Mouse (Mus musculus) hindbrain, embryonic 14.5 days (tissue): ENCODE data around the gene Plch2. TPM values are rescaled to one million over a fixed set of nuclear protein-coding genes. Genes with fewer than 3 reads are reported as not detected.

Experiments
- ATAC-seq: fragments of 200-750 bp; cut with Nextera tagmentation; 2 replicates; pipeline ENCODE4 v1.8.0; 2017; ENCODE audit warnings: moderate number of reproducible peaks, mild to moderate bottlenecking, moderate TSS enrichment, moderate library complexity; ENCODE audit not compliant: low FRiP score
- DNase-seq: peaks from one replicate; pipeline ENCODE4 v3.0.0-alpha.2; 2015; ENCODE audit warnings: low spot score
- H3K27ac ChIP-seq: fragments of 300-500 bp; sonication (generic); 2 replicates; pipeline ENCODE4 v1.5.1; 2014; ENCODE audit warnings: mild to moderate bottlenecking, moderate library complexity
- H3K27me3 ChIP-seq: fragments of 300-500 bp; sonication (generic); 2 replicates; pipeline ENCODE4 v1.6.1; 2014; ENCODE audit warnings: mild to moderate bottlenecking, low read length, mixed read lengths; ENCODE audit not compliant: control insufficient read depth, insufficient read depth
- H3K36me3 ChIP-seq: fragments of 300-500 bp; sonication (generic); replicated peaks from 2 replicates; pipeline ENCODE4 v1.6.1; 2014; ENCODE audit not compliant: control insufficient read depth, insufficient read depth
- H3K4me1 ChIP-seq: fragments of 300-500 bp; sonication (generic); replicated peaks from 2 replicates; pipeline ENCODE4 v1.6.1; 2014; ENCODE audit warnings: antibody characterized with exemption, low read length, mixed read lengths; ENCODE audit not compliant: control insufficient read depth, insufficient read depth
- H3K4me2 ChIP-seq: fragments of 300-500 bp; sonication (generic); replicated peaks from 2 replicates; pipeline ENCODE4 v1.6.1; 2014; ENCODE audit warnings: mild to moderate bottlenecking, moderate library complexity
- H3K4me3 ChIP-seq: fragments of 300-500 bp; sonication (generic); replicated peaks from 2 replicates; pipeline ENCODE4 v1.5.1; 2014; ENCODE audit warnings: mild to moderate bottlenecking, low read length
- H3K9ac ChIP-seq: fragments of 300-500 bp; sonication (generic); 2 replicates; pipeline ENCODE4 v1.6.1; 2014
- H3K9me3 ChIP-seq: fragments of 300-500 bp; sonication (generic); 2 replicates; pipeline ENCODE4 v1.6.1; 2016; ENCODE audit warnings: low read length; ENCODE audit not compliant: control insufficient read depth
- WGBS: fragments of 180-500 bp; shearing (Covaris S2); extraction: QIAGEN DNeasy Blood & Tissue Kit; methylation state at CpG from one replicate; pipeline ENCODE4 v1.1.7; 2014; 5-methylcytosine and 5-hydroxymethylcytosine counted together
- polyA plus RNA-seq: library from polyadenylated mRNA; unstranded; fragments of >200 nt; fragmentation: Nextera tagmentation; extraction: Ambion mirVana; gene quantifications from 2 replicates; pipeline ENCODE4 v1.2.1, GENCODE M21; 2014

The Plch2 gene
- polyA plus RNA-seq, 1 experiment from 2014 or later = 13.4 TPM

DNA sequence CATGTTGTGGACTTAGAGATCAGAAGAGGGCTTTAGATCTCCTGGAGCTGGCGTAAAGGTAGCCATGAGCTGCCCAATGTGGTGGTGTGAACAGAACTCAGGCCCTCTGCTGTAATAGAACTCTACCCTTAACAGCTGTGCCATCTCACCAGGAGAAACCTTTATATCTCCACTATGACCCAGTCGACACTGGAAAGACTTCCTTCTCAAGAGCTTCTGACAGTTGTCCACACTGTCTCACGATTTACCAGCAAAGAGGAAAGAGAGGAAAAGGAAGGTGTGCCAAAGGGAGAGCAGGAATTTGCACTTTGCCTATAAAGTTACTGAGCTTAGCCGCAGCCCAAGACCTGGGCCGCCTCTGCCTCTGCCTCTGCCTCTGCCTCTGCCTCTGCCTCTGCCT lies 114.8 kb downstream of the Plch2 start:
- H3K27me3 ChIP-seq = no peaks in the 10 kb centered on the region
- no peak overlapping the region for H3K4me3 ChIP-seq
- H3K36me3 ChIP-seq = no peaks in the 10 kb centered on the region
- 96% methylated on average over 5 of the region's 5 CpGs for WGBS
- H3K9ac ChIP-seq = no peak overlapping the region
- H3K27ac ChIP-seq = no peak overlapping the region
- no peak for DNase-seq
- no peak overlapping the region for H3K4me2 ChIP-seq
- H3K9me3 ChIP-seq = no peaks in the 10 kb centered on the region
- ATAC-seq = no peak
- peaks cover 14% of the 10 kb centered on the region; the same call in 1 of the 2 replicates for H3K4me1 ChIP-seq

DNA sequence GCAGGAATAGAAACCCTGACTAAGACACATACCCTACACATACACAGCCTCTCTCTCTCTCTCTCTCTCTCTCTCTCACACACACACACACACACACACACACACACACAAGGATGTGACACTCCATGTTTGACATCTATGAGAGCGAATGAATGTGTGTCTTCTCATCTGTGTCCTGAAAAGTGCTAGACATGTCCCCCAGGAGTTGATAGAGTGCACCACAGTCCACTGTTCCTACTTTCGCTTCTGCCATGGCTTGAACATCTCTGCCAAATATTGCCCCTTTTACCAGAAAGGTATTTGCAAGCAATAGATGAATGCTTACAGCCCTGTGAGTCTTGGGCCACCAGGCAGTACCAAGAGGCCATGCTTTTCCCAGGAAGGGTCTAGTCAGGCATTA lies 116.4 kb downstream of the Plch2 start:
- Histone ChIP-seq H3K4me3 (no peak overlapping the region), H3K27ac (no peak overlapping the region), H3K27me3 (no peaks in the 10 kb centered on the region), H3K36me3 (no peaks in the 10 kb centered on the region), H3K9ac (no peak overlapping the region), H3K9me3 (no peaks in the 10 kb centered on the region), H3K4me1 (no peaks in the 10 kb centered on the region), H3K4me2 (no peak overlapping the region)
- WGBS = 90% methylated on average over 2 of the region's 2 CpGs
- no peak for ATAC-seq
- DNase-seq = no peak

- ATAC-seq = no peak
- no peaks in the 10 kb centered on the region for H3K27me3 ChIP-seq
- no peak overlapping the region for H3K4me3 ChIP-seq
- no peaks in the 10 kb centered on the region for H3K36me3 ChIP-seq
- no peak overlapping the region for H3K27ac ChIP-seq
- no peaks in the 10 kb centered on the region for H3K9me3 ChIP-seq
- H3K9ac ChIP-seq = no peak overlapping the region
- no peak overlapping the region for H3K4me2 ChIP-seq
- 78% methylated on average over 1 of the region's 1 CpGs for WGBS
- no peaks in the 10 kb centered on the region for H3K4me1 ChIP-seq
- no peak for DNase-seq
Observed at GRCm38 (mm10) chr4:154937746-154938145, 118.8 kb downstream of the Plch2 start.

DNA sequence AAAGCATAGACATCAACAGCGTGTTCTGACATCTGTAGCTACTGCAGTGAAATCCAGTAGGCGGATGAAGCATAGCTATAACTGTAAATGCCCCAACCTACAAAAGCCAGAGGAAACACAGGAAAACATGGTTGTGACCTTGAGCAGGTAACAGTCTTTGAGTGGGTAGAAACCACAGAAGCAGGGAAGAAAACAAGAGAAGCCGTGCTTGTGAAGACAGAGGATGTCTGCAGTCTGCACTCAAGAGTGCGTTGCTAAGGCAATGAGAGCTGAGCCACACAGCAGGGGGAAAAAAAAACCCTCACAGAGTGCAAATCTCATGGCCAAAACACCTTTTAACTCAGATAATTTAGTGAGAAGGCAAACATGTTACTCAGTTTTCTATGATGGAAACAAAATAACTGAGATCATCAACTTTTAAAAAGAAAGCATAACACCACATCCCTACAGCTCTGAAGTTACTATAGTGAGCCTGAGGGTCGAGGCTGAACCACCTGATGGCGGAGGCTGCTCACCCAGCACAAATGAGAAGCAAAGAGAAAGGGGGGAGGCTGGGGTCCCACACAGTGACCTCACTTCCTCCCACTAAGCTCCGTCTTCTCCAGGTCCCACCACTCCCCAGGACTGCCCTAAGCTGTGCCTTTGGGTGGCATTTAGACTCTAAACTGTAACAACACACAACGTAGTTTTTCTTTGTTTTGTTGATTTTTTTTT lies 119.9 kb downstream of the Plch2 start:
- H3K4me2 ChIP-seq = no peak overlapping the region
- 57% methylated on average over 8 of the region's 8 CpGs for WGBS

GRCm38 (mm10) chr4:154935788-154936187 lies 120.8 kb downstream of the Plch2 start:
- no peaks in the 10 kb centered on the region for H3K9me3 ChIP-seq
- H3K36me3 ChIP-seq = no peaks in the 10 kb centered on the region
- H3K9ac ChIP-seq = no peak overlapping the region
- H3K27ac ChIP-seq = no peak overlapping the region
- no peaks in the 10 kb centered on the region for H3K27me3 ChIP-seq
- no peak overlapping the region for H3K4me2 ChIP-seq
- DNase-seq (no peak), ATAC-seq (no peak)
- no peak overlapping the region for H3K4me3 ChIP-seq
- H3K4me1 ChIP-seq = no peaks in the 10 kb centered on the region
- WGBS = 76% methylated on average over 7 of the region's 7 CpGs

More for the DNA sequence above, 119.9 kb downstream of the Plch2 start:
- Histone ChIP-seq H3K9ac (no peak overlapping the region), H3K36me3 (no peaks in the 10 kb centered on the region), H3K9me3 (no peaks in the 10 kb centered on the region), H3K4me1 (no peaks in the 10 kb centered on the region), H3K4me3 (no peak overlapping the region), H3K27ac (no peak overlapping the region), H3K27me3 (no peaks in the 10 kb centered on the region)
- ATAC-seq = no peak
- no peak for DNase-seq

- no peaks in the 10 kb centered on the region for H3K27me3 ChIP-seq
- H3K27ac ChIP-seq = no peak overlapping the region
- H3K4me2 ChIP-seq = no peak overlapping the region
- no peaks in the 10 kb centered on the region for H3K9me3 ChIP-seq
- 96% methylated on average over 2 of the region's 2 CpGs for WGBS
- no peak for ATAC-seq
- H3K36me3 ChIP-seq = no peaks in the 10 kb centered on the region
- H3K9ac ChIP-seq = no peak overlapping the region
- H3K4me3 ChIP-seq = no peak overlapping the region
- no peaks in the 10 kb centered on the region for H3K4me1 ChIP-seq
- no peak for DNase-seq
Observed at GRCm38 (mm10) chr4:154934800-154935199, 121.8 kb downstream of the Plch2 start.

DNA sequence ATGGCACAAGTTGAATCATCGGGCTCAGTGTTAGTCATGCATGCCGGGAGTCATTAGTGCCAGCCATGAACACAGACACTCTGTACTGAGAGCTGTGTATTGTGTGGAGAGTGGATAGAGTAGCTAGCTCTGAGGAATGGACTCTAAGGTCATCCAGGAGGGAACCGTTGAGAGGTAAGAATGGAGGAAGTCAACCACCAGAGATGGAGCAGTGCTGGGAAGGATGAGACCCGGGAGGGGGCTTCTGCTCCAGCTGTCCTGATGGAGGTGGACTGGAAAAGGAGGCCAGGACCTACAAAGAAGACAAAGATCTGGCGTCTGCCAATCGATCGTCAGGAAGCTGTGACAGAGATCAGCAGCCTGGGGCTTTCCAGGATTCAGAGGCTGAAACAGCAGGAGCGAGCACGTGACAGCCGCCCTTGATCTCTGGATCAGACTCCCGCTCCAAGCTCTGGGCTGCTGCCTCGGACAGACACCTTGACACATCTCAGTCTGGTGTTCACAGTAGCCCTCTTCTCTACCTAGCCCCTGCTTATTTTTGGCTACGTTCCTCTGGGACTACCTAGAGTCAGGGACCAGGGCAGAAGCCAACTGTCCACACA lies 123.2 kb downstream of the Plch2 start:
- H3K4me2 ChIP-seq = no peak overlapping the region
- H3K4me3 ChIP-seq = no peak overlapping the region
- WGBS = 64% methylated on average over 13 of the region's 13 CpGs
- no peak overlapping the region for H3K9ac ChIP-seq
- DNase-seq = no peak
- ATAC-seq = no peak
- no peaks in the 10 kb centered on the region for H3K4me1 ChIP-seq
- no peaks in the 10 kb centered on the region for H3K27me3 ChIP-seq
- H3K27ac ChIP-seq = no peak overlapping the region
- H3K9me3 ChIP-seq = no peaks in the 10 kb centered on the region
- H3K36me3 ChIP-seq = no peaks in the 10 kb centered on the region

Other genes with a start within 250 kb of the Plch2 start
- gene Ttc34, start 219.3 kb downstream of the Plch2 start, polyA plus RNA-seq = 1.7 and 2.4 TPM in 2 replicates
- gene Mmel1, start 187.2 kb downstream of the Plch2 start, polyA plus RNA-seq = 0.23 and 0.65 TPM in 2 replicates
- gene Fam213b, start 157.6 kb downstream of the Plch2 start, polyA plus RNA-seq = 55.9 and 57.1 TPM in 2 replicates
- gene Tnfrsf14, start 128.2 kb downstream of the Plch2 start, polyA plus RNA-seq = 0.40 TPM in 1 of 2 replicates, not detected in the other
- 70.0 and 102 TPM in 2 replicates for gene Hes5, start 95.9 kb downstream of the Plch2 start, polyA plus RNA-seq
- gene Pank4, start 92.7 kb downstream of the Plch2 start, polyA plus RNA-seq = 34.1 and 34.4 TPM in 2 replicates
- 5.4 and 7.0 TPM in 2 replicates for gene Pex10, start 10.2 kb upstream of the Plch2 start, polyA plus RNA-seq
- gene Rer1, start 29.6 kb upstream of the Plch2 start, polyA plus RNA-seq = 145 and 148 TPM in 2 replicates
- 6.1 and 8.7 TPM in 2 replicates for gene Morn1, start 29.8 kb upstream of the Plch2 start, polyA plus RNA-seq
- gene Ski, start 165.8 kb upstream of the Plch2 start, polyA plus RNA-seq = 15.1 and 15.6 TPM in 2 replicates
- 69.0 and 76.0 TPM in 2 replicates for gene Faap20, start 193.0 kb upstream of the Plch2 start, polyA plus RNA-seq